10 mouse cellular contexts compared by ENCODE assay signal in the genomic region with DNA sequence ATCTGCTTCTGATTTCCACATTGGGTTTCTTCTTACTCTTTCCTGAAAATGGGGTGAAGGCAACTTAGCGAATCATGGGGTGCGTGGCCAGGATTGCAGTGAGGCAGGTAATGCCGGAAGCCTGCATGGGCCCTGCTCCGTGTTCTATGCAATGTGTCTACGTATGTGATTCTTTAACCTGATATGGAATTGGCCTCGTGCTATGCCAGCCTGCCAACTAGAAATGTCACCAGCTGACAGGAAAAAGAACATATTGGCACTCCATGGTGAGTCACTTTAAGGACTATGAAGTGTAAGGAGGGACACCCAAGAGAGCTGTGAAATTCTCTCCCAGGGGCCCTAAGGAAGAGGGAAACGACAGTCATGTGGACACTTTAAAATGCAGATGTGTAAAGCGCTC.
"Had no signal": no experiment of that assay in that cellular context is flagged by ENCODE, and none has a peak within 500 bp of the region (broad histone marks: within the 10 kb centered on the region; RNA-seq: fewer than 3 reads in every experiment).

No protein-coding gene starts in this region.

- H3K27ac ChIP-seq: kidney, postnatal 0 days; limb, embryonic 13.5 days; liver, embryonic 14.5 days; midbrain, embryonic 13.5 days had no signal

- ATAC-seq: midbrain, embryonic 13.5 days had no signal

- DNase-seq: kidney, adult 11 months; kidney, adult 9 months; kidney, postnatal 36 days; lung, adult 18-20 months; right cerebral cortex, postnatal 14 days; thymus, postnatal 36 days had no signal

- H3K4me3 ChIP-seq: limb, embryonic 13.5 days; midbrain, embryonic 13.5 days had no signal
